Mouse (Mus musculus) E14TG2a.4 (cell line): ENCODE measurements at regions not wholly inside any gene's neighbourhood (a gene's known extent, or its start where the extent isn't known, plus 50 kb on each side); places are given as distances from the start of the nearest gene placed in this dataset.

Experiments
- CTCF ChIP-seq: conservative IDR thresholded peaks from 2 replicates; pipeline ENCODE4 v1.5.1; 2014; ENCODE audit warnings: low read length
- NANOG ChIP-seq: IDR thresholded peaks from 2 replicates; pipeline ENCODE4 v1.6.1; 2014; ENCODE audit warnings: borderline replicate concordance, low read length, mixed read lengths
- POU5F1 ChIP-seq: IDR thresholded peaks from 2 replicates; pipeline ENCODE4 v1.6.1; 2014; ENCODE audit warnings: low read length, borderline replicate concordance

GRCm38 (mm10) chr13:57099601-57100000 is 203.8 kb upstream of the Trpc7 start:
- no peak for TF ChIP-seq CTCF
- TF ChIP-seq NANOG, result no peak
- TF ChIP-seq POU5F1, result no peak
